Mouse (Mus musculus) mesoderm, embryonic 11.5 days (tissue): ENCODE measurements around the gene Fam169b.

Experiments used
- DNase-seq: peaks from one replicate; pipeline ENCODE4 v3.0.0-alpha.2; 2012; ENCODE audit warnings: low read depth, low spot score

The Fam169b gene

DNA sequence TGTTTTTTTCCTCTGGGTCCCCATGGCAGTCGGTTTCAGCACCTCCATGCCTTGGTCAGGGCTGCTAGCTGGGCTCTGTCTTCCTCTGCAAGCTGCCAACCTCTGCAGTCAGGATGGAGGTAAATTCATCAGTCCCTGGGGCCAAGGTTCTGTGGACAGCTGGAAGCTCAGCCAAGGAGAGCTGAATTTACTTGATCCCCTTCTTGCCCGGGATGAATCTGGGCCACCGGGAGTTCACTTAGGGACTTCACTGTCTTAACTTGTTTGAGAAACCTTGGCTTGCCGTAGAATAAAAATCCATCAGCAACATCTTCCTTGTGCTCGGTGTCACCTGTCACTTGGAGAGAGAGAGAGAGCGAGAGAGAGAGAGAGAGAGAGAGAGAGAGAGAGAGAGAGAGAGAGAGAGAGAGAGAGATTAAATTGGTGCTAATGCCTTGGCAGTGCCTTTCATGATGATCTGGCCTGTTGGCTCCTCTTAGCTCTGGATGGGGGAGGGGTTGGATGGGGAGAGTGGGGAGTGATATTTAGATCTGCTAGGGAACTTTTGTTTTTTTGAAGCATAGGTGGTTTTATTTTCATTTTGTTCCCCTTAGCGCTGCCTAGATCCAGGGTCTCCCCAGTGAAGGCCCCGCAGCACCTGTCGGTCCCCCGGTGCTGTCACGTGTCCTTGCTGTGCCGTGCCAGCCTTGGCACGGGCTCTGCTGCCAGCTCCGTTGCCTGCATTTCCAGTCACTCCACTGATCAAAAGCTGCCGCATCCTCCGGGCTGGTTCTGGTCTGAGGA is 44.6 kb downstream of the Fam169b start:
- no peak for DNase-seq

DNA sequence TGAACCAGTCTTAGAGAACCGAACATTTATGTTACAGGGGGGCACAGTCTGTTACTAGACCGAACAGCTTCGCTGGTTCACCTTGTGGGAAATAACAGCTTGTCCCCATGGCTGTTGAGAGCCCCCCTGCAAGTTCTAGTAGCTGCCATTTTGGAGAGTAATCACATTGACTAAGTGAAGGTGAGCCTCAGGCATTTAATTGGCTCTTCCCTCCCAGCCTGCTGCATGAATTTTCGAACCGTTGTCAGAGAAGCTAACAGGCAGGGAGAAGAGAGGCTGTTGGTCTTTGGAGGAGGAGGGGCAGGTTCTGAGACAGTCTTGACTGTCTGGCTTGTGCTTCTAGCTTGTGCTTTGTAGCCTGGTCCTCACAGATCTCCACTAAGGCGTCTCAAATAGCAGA is 45.3 kb downstream of the Fam169b start:
- DNase-seq = no peak

GRCm38 (mm10) chr7:68320078-68320810 is 46.6 kb downstream of the Fam169b start:
- no peak for DNase-seq

DNA sequence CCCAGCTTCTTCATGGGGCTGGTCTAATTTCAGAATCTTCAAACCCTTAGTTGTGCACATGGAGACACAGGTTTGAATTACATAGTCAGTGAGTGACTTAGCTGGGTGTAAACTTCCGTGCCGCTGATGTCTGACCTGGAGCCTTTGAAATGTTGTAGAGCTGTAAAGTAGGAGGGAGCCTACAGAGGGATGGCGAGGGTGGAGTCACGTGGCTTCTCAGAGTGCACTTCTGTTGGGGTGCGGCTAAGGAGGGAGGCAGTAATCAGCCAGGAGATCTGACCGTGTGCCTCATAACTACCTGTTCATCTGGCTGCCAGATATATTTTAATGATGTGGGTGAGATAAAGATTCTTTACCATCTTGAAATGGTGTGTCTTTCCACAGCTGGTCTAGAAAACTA is 49.4 kb downstream of the Fam169b start:
- DNase-seq = no peak

DNA sequence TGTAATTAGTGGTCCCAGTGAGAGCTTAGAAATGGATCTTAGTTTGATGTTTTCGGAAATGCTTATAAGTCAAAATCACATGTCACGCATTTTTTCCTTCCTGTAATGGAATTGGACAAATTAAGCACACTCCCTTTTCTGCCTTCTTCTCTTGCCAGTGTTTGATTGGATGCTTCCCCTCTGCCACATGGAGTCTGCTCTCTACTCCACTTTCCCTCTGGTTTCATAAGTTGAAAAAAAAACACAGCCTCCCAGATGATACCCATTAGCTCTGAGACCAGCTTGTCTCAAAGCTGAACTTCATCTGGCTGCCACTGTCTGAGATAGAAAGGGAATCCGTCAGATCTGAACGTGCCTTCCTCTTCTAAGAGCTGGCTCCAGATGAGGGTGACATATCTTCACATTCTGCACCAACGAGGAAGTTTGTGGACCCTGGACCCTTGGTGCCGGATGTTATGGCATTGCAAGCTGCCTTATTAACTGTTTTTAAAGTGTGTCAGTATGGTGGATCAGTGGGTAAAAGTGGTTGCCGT is 52.6 kb downstream of the Fam169b start:
- no peak for DNase-seq

GRCm38 (mm10) chr7:68329000-68329399 is 55.4 kb downstream of the Fam169b start:
- no peak for DNase-seq

DNA sequence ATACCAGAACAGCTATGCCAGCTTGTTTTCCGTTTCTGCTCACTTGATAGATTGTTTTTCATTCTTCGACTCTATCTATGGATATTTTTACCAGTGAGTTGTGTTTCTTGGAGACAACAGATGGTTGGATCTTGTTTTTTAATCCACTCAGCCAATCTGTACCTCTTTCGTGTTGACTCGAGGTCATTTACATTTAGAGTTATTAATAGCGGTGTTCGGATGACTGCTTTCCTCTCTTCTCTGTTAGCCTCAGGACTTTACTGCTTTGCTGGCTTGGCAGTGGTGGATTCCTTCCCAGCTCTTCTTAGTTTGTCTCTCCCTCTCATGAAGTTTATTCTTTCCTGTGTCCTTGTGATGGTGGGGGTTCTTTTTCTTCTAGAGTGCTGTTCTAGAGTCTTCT is 59.2 kb downstream of the Fam169b start:
- no peak for DNase-seq

- DNase-seq = no peak
These were observed 63.6 kb downstream of the Fam169b start for GRCm38 (mm10) chr7:68337080-68337781.

DNA sequence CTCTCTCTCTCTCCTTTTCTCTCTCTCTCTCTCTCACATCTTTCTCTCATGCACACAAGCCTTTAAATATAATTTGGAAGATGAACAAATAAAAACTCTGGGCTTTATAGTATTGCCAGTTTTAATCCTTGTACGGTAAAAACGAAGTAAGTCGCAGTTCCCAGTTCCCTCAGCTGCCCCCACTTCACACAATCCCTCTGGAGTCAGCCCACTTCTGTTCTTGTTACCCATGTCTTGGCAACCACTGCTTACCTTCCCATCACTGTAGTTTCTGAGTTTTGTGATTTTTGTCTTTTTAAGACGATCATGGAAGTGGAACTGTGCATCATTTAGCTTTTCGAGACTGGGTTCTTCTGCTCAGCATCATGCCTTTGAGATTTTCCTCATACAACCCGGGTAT is 65.0 kb downstream of the Fam169b start:
- no peak for DNase-seq

- no peak for DNase-seq
These were observed 70.9 kb downstream of the Fam169b start for GRCm38 (mm10) chr7:68344561-68344960.

DNA sequence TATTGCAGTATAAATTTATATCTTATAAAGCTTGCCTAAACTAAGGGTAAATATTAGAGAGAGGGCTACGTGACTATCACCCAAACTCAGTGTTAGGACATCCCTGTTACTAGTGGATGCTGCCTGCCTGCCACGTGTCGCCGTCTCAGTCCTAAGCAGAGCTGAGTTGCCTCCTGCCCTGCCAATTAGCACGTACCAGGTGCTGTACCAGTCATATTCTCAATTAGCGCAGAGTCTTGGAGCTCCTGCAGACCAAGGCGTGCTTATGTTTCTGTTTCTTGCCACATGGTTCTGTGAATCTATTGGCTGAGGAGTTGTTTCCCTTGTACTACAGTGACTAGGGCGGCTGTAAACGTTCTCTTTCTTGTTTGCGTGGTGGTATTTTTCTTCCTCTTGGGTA is 72.3 kb downstream of the Fam169b start:
- no peak for DNase-seq

- DNase-seq = no peak
These were observed 81.9 kb downstream of the Fam169b start for GRCm38 (mm10) chr7:68355325-68356076.

GRCm38 (mm10) chr7:68357407-68357806 is 83.8 kb downstream of the Fam169b start:
- DNase-seq = peak; percentile 76

DNA sequence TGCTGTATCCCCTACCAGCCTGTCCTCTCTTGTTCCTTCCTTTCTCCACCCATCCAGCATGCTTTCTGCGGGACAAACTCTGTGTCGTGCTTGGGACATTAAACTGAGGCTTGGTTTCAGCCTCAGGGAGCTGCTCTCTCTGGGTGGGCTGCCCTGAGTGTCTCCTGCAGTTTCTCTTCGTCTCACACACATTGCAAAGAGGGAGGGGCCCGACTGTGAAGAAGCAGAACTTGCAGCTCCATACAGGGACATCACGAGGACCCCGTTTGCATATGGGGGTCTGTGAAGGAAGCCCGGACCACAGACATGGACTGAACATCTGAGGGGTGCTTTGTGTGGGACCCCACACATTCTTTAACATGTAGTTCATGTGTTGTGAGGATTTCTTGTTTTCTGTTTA is 89.0 kb downstream of the Fam169b start:
- no peak for DNase-seq

GRCm38 (mm10) chr7:68365711-68366110 is 92.1 kb downstream of the Fam169b start:
- no peak for DNase-seq

- no peak for DNase-seq
These were observed 95.3 kb downstream of the Fam169b start for GRCm38 (mm10) chr7:68368948-68369347.

DNA sequence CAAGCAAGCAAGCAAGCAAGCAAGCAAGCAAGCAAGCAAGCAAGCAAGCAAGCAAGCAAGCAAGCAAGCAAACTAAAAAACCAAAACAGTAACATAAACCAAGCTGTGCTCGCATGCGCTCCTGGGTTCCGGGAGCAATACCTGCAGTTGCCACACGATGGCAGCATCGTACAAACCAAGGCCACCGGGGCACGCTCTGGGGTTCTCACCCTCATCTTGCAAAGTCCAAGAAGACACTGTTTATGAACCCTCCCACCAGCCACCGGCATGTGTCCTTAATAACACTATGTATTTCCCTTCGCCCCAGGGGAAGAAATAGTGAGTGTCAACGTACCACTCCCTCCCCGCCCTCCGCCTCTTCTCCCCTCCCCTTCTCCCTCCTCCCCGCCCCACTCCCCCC is 96.1 kb downstream of the Fam169b start:
- peak; percentile 89 for DNase-seq

DNA sequence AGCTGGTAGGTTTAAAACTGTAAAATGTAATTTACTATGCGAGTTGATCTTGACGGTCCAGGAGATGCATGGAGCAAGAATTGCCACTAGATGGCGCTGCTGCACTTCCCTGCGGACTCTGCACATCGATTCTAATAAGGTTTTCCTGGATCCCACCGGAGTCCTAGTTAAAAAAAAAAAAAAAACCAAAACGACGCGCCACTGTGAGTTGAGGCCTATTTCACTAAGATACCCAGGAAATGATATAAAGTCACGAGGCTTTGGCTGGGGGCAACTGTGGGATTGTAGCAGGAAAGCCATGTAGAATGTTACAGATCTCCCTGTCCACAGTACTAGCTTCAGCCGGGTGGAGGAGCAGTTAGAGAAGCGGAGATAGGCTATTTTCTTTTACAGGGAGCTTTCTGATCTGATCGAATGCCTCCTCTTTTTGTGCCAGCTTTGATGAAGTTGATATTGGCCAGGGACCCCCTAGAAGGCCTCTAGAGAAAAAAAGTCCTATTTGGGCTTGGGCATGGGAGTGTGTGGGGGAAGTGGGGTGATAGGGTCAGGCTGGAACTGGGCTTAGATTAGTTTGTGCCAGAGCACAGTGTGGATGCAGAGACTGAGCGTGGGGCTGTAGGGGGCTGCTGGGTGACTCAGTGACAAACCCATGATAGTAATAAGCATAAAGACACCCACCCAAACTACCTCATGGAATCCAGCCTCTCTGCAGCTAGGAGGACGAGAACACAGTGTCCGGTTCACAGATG is 100.6 kb downstream of the Fam169b start:
- peak; percentile 88 for DNase-seq

- peak; percentile 36 for DNase-seq
These were observed 108.5 kb downstream of the Fam169b start for GRCm38 (mm10) chr7:68382187-68382586.

DNA sequence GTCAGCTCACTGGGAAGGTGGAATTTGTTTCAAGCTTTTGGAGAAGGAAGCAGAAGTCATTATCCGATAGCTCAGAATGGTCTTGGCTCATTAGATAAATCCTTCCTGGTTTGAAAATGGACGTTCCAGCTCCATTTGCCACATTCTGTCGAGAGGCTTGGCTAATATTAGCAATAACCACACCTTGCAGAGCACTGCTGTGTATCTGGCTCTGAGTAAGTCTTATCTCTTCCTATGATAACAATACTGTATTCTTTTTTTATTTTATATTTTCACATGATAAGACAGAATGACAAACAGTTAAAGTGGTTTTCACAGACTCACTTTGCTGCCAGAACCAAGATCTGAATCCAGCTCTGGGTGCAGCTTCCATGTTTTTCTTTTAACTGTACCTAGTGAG is 113.1 kb downstream of the Fam169b start:
- no peak for DNase-seq
